Mouse (Mus musculus) liver, embryonic 11.5 days (tissue): Measurements from ENCODE around the gene Baz2b. TPM values are rescaled to one million over a fixed set of nuclear protein-coding genes. Genes with fewer than 3 reads are reported as not detected.

Experiments used
- ATAC-seq: fragments of 200-750 bp; cut with Nextera tagmentation; replicated peaks from 2 replicates; pipeline ENCODE4 v1.8.0; 2017; ENCODE audit warnings: moderate number of reproducible peaks, mild to moderate bottlenecking, moderate TSS enrichment, moderate library complexity; ENCODE audit not compliant: low FRiP score
- DNase-seq: peaks from one replicate; pipeline ENCODE4 v3.0.0-alpha.2; 2017; ENCODE audit warnings: low spot score
- H3K27ac ChIP-seq: fragments of 300-500 bp; sonication (generic); 2 replicates; pipeline ENCODE4 v1.5.1; 2014; ENCODE audit warnings: mild to moderate bottlenecking, low read depth, low read length, control low read depth
- H3K27me3 ChIP-seq: fragments of 300-500 bp; sonication (generic); replicated peaks from 2 replicates; pipeline ENCODE4 v1.6.1; 2014; ENCODE audit warnings: low read length, mixed read lengths; ENCODE audit not compliant: control insufficient read depth, insufficient read depth
- H3K36me3 ChIP-seq: fragments of 300-500 bp; sonication (generic); 2 replicates; pipeline ENCODE4 v1.6.1; 2014; ENCODE audit warnings: mild to moderate bottlenecking, low read length, moderate library complexity, mixed read lengths; ENCODE audit not compliant: control insufficient read depth, insufficient read depth
- H3K4me1 ChIP-seq: fragments of 300-500 bp; sonication (generic); replicated peaks from 2 replicates; pipeline ENCODE4 v1.6.1; 2014; ENCODE audit warnings: low read length, mixed read lengths; ENCODE audit not compliant: control insufficient read depth, insufficient read depth
- H3K4me2 ChIP-seq: fragments of 300-500 bp; sonication (generic); 2 replicates; pipeline ENCODE4 v1.6.1; 2014; ENCODE audit warnings: mild to moderate bottlenecking, control low read depth, moderate library complexity
- H3K4me3 ChIP-seq: fragments of 300-500 bp; sonication (generic); 2 replicates; pipeline ENCODE4 v1.5.1; 2014; ENCODE audit warnings: low read depth, low read length, control low read depth
- H3K9ac ChIP-seq: fragments of 300-500 bp; sonication (generic); 2 replicates; pipeline ENCODE4 v1.6.1; 2014; ENCODE audit warnings: low read depth, low read length, control low read depth
- H3K9me3 ChIP-seq: fragments of 300-500 bp; sonication (generic); 2 replicates; pipeline ENCODE4 v1.6.1; 2016; ENCODE audit warnings: low read length, inconsistent platforms, mixed read lengths; ENCODE audit not compliant: control insufficient read depth
- WGBS: fragments of 180-500 bp; shearing (Covaris S2); extraction: QIAGEN DNeasy Blood & Tissue Kit; methylation state at CpG from one replicate; pipeline ENCODE4 v1.1.7; 2014; 5-methylcytosine and 5-hydroxymethylcytosine counted together
- polyA plus RNA-seq: library from polyadenylated mRNA; unstranded; fragments of >200 nt; fragmentation: Nextera tagmentation; extraction: Ambion mirVana; gene quantifications from 2 replicates; pipeline ENCODE4 v1.2.1, GENCODE M21; 2014

Gene Baz2b
- polyA plus RNA-seq, 1 experiment from 2014 or later = 35.2 TPM

- no peaks in the 10 kb centered on the region for H3K27me3 ChIP-seq
- ATAC-seq (no peak), DNase-seq (no peak)
- WGBS = 4% methylated on average over 13 of the region's 13 CpGs
- peaks cover 26% of the 10 kb centered on the region for H3K4me1 ChIP-seq
- peak overlapping the region; percentile 99 for H3K27ac ChIP-seq
- H3K4me3 ChIP-seq = peak overlapping the region; percentile 94
- H3K4me2 ChIP-seq = peak overlapping the region; percentile 77
- H3K36me3 ChIP-seq = no peaks in the 10 kb centered on the region
- no peaks in the 10 kb centered on the region for H3K9me3 ChIP-seq
- H3K9ac ChIP-seq = peak overlapping the region; percentile 85
Observed at GRCm38 (mm10) chr2:60123911-60124647, 85.6 kb downstream of the Baz2b start.

- Histone ChIP-seq H3K4me2 (peak overlapping the region; percentile 43), H3K9ac (no peak overlapping the region)
Observed at GRCm38 (mm10) chr2:60123061-60123874, 86.4 kb downstream of the Baz2b start.

GRCm38 (mm10) chr2:60122188-60122587 is 87.5 kb downstream of the Baz2b start:
- ATAC-seq (no peak), DNase-seq (no peak)
- H3K4me2 ChIP-seq = 0 out of 2 replicates have a peak overlapping the region, but pooled peaks have one; percentile 2
- no peak overlapping the region for H3K4me3 ChIP-seq
- no peaks in the 10 kb centered on the region for H3K9me3 ChIP-seq
- H3K27me3 ChIP-seq = no peaks in the 10 kb centered on the region
- peaks cover 29% of the 10 kb centered on the region for H3K4me1 ChIP-seq
- no peak overlapping the region for H3K9ac ChIP-seq
- no peak overlapping the region for H3K27ac ChIP-seq
- no peaks in the 10 kb centered on the region for H3K36me3 ChIP-seq
- 59% methylated on average over 2 of the region's 2 CpGs for WGBS

More at GRCm38 (mm10) chr2:60123061-60123874, 86.4 kb downstream of the Baz2b start:
- no peak for ATAC-seq
- 36% methylated on average over 6 of the region's 6 CpGs for WGBS
- Histone ChIP-seq H3K27me3 (no peaks in the 10 kb centered on the region), H3K4me3 (0 out of 2 replicates have a peak overlapping the region, but pooled peaks have one; percentile 23), H3K9me3 (no peaks in the 10 kb centered on the region), H3K4me1 (peaks cover 26% of the 10 kb centered on the region), H3K27ac (no peak overlapping the region), H3K36me3 (no peaks in the 10 kb centered on the region)
- no peak for DNase-seq

GRCm38 (mm10) chr2:60120681-60121080 is 89.0 kb downstream of the Baz2b start:
- Histone ChIP-seq H3K36me3 (no peaks in the 10 kb centered on the region), H3K4me1 (peaks cover 33% of the 10 kb centered on the region), H3K9ac (no peak overlapping the region), H3K4me3 (no peak overlapping the region), H3K9me3 (no peaks in the 10 kb centered on the region), H3K27ac (no peak overlapping the region), H3K27me3 (no peaks in the 10 kb centered on the region), H3K4me2 (no peak overlapping the region)
- no peak for DNase-seq
- no peak for ATAC-seq
- 54% methylated on average over 2 of the region's 2 CpGs for WGBS

- DNase-seq = no peak
- Histone ChIP-seq H3K4me2 (no peak overlapping the region; the same call in 1 of the 2 replicates), H3K27me3 (no peaks in the 10 kb centered on the region), H3K9ac (no peak overlapping the region), H3K36me3 (no peaks in the 10 kb centered on the region), H3K27ac (no peak overlapping the region), H3K4me3 (no peak overlapping the region), H3K9me3 (no peaks in the 10 kb centered on the region), H3K4me1 (peaks cover 33% of the 10 kb centered on the region)
- WGBS = 71% methylated on average over 10 of the region's 10 CpGs
- ATAC-seq = no peak
Observed at GRCm38 (mm10) chr2:60118684-60119558, 90.7 kb downstream of the Baz2b start.

- no peak overlapping the region for H3K27ac ChIP-seq
- H3K9me3 ChIP-seq = no peaks in the 10 kb centered on the region
- 64% methylated on average over 9 of the region's 9 CpGs for WGBS
- DNase-seq = no peak
- peaks cover 27% of the 10 kb centered on the region for H3K4me1 ChIP-seq
- no peak overlapping the region for H3K4me2 ChIP-seq
- H3K9ac ChIP-seq = no peak overlapping the region
- H3K4me3 ChIP-seq = no peak overlapping the region
- H3K27me3 ChIP-seq = no peaks in the 10 kb centered on the region
- ATAC-seq = no peak
- no peaks in the 10 kb centered on the region for H3K36me3 ChIP-seq
Observed at GRCm38 (mm10) chr2:60117867-60118266, 91.8 kb downstream of the Baz2b start.

GRCm38 (mm10) chr2:60115891-60116554 is 93.6 kb downstream of the Baz2b start:
- Histone ChIP-seq H3K9me3 (no peaks in the 10 kb centered on the region), H3K27ac (no peak overlapping the region), H3K36me3 (peaks cover 1% of the 10 kb centered on the region), H3K27me3 (no peaks in the 10 kb centered on the region), H3K4me3 (no peak overlapping the region), H3K4me2 (no peak overlapping the region), H3K9ac (no peak overlapping the region), H3K4me1 (peaks cover 15% of the 10 kb centered on the region)
- 70% methylated on average over 12 of the region's 12 CpGs for WGBS
- ATAC-seq = no peak
- DNase-seq = no peak

GRCm38 (mm10) chr2:60114901-60115300 is 94.7 kb downstream of the Baz2b start:
- Histone ChIP-seq H3K36me3 (peaks cover 3% of the 10 kb centered on the region), H3K4me3 (no peak overlapping the region), H3K27ac (no peak overlapping the region), H3K27me3 (no peaks in the 10 kb centered on the region), H3K9me3 (no peaks in the 10 kb centered on the region), H3K9ac (no peak overlapping the region), H3K4me1 (peaks cover 7% of the 10 kb centered on the region; the same call in 1 of the 2 replicates), H3K4me2 (no peak overlapping the region)
- ATAC-seq (no peak), DNase-seq (no peak)
- 74% methylated on average over 4 of the region's 4 CpGs for WGBS
